Mouse (Mus musculus) MN1 (cell line): ENCODE results near the gene Opcml.

Experiments
- DNase-seq: peaks from one replicate; pipeline ENCODE4 v3.0.0-alpha.2; 2016; ENCODE audit warnings: low spot score

The Opcml gene

GRCm38 (mm10) chr9:28163946-28164345 lies 373.4 kb downstream of the Opcml start:
- DNase-seq, result no peak

DNA sequence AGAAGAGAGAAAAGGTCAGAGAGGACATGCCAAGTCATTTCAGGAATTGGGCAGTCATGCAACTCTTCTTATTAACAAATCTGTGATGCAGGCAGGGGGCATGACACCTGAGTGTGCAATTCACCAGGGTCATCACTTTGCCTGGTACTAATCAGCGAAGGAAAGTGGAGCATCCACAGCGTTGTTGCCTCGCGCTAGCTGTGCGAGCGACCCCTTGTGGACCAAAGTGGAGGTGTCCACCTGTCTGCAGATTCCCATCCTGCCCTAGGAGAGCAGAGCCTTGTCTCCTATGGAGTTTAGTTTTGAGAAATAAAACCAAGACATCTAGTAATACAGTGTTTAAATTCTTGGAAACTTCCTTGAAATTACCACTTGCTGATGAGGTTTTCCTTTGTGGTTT lies 381.3 kb downstream of the Opcml start:
- DNase-seq, result no peak

DNA sequence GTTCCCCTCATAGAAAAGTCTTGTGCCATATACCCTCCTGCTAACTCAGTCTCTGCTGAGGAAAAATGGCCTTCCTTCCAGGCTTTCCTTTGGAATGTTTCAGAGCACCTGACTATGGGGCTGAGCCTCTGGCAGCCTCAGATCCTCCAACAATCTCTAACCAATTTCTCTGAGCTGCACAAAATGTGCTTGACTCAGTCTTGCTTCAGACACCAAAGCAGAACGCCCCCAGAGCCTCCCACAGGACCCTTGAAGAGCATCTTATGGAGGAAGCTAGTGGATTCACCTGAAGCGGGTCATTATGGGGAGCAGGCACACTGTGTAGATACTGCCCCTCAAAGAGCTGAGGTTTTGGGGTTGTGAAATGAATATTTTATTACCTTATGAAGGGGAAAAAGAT lies 386.5 kb downstream of the Opcml start:
- DNase-seq, result no peak

GRCm38 (mm10) chr9:28178123-28178887 lies 387.7 kb downstream of the Opcml start:
- DNase-seq, result no peak

- no peak for DNase-seq
These were observed 391.3 kb downstream of the Opcml start for GRCm38 (mm10) chr9:28181916-28182315.

DNA sequence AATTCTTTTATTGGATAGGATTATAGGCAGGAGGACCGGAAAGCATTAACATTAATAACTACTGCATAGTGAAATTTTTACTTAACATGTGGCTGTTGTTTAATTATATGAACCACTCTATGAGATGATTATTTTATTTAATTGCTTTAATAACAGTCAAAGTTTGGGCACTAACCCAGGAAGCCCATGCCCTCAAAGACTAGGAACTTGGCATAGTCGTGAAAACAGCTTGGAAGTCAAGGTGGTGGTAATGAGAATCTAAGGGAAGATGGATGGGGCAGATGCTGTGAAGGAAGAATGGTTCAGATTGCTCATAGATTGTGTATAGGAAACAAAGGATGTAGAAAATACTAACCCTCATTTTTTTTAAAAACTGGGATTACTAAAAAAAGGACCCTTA lies 399.7 kb downstream of the Opcml start:
- no peak for DNase-seq

DNA sequence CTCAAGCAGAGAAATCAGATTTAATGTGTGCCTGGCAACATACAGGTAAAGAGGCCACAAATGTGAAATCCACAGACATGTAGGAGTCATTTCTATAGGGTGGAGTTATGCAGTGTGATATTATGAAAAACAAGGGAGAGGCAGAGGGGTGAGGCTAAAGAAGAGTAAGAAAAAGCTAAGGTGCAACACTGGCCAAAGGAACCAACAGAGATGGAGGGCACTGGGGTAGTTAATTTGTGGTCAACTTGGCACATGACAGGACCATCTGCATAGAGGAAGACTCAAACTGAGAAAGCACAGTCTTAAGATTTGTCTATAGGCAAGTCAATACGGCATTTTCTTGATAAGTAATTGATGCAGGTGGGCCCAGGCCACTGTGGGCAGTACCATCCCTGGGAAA lies 400.2 kb downstream of the Opcml start:
- no peak for DNase-seq

- no peak for DNase-seq
These were observed 406.0 kb downstream of the Opcml start for GRCm38 (mm10) chr9:28196550-28196949.

DNA sequence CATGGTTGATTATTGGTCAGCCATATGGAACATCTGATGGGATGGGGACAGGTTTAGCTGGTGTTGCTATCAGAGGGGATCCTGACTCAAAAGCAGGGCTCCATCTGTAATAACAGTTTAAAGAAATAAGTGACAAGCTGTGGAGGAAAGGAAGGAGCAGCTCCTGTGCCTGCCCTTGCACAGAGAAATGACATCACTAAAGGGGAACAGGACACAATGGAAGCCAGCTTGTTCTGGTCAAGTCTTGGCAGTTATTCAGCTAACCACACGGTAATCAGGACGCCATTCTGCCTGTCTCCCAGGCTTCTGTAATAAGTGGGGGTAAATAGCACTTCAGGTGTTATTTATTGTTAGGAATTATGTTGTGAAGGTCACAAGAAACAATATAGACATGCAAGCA lies 406.5 kb downstream of the Opcml start:
- DNase-seq, result no peak

GRCm38 (mm10) chr9:28197631-28198030 lies 407.1 kb downstream of the Opcml start:
- DNase-seq, result no peak

DNA sequence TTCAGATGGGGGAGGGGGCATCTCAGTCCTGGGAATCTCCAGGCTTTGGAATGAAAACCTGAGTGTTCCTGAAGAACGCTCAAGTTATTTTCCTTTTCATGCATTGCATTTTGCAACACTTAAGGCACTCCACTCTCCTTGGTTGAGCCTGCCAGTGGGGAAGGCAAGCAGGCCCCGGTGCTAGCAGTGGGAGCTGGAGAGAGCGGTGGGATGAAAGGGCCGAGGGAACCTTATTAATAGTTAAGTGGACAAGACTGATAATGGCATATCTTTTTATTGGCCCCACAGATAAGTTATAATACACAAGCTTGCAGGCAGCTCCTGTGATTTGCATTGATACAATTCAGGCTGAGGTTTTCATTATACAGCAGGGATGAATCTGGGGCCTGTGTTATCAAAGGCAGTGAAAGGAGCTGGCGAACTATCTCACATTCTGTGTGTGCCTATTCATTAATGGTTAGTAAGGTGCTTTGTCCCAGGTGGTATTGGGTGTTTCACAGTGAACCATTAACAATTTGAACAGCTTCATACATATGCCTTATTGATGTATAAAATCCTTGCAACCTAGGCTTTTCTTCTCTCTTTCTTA lies 407.6 kb downstream of the Opcml start:
- DNase-seq, result no peak

DNA sequence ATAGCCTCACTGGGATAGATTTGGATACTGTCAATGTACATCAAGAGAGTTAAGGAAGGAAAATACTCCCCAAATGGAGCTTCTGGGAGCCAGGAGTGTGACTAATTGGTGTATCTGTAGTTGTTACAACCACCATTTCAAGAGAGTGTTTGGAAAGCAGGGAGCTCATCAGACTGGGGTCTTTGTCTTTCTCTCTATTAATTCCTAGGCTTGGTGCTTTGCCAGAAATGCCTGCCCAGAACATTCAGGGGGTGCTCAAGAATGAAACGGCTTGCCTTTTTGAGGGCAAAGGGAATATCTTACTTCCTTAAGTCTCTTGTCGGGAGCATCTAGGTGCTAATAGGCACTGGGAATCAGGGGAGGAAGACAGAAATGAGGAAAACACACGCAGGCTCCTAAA lies 416.9 kb downstream of the Opcml start:
- no peak for DNase-seq

DNA sequence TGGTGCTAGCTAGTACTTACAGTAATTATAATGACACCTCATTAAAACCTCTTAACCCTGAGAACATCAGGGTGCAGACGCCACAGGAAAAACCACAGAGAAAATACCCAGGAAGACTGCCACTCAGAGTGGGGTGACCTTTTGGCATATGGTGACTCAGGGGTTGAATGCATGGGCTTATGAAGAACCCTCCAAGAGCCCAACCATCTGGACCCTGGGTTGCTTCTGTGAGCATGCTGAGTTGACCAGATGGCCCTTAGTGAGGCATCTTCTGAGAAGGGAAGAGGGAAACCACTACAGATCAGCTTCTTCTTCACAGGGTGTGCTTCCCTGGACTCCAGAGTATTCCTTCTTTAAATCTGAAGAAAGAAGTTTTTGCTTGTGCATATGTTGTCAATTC lies 418.1 kb downstream of the Opcml start:
- DNase-seq, result no peak

- DNase-seq, result no peak
These were observed 421.3 kb downstream of the Opcml start for GRCm38 (mm10) chr9:28211877-28212276.

DNA sequence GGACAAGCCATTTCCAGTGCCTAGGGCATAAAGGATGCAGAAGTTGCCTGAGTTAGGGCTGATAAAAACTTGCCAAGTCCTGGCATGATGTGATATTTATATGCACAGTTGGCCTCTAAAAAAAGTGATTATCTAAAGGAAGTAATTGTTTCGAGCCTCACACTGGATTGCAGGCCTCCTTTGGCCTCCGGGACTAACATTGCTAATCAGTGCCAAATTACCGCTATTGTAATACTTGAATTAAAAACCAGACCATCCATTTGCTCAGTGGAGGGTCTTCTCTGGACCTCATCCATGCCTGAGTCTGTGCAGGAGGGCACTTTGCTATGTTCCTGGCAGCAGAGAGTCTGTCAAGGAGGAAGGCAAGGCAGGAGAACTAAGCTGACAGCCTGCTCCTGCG lies 423.3 kb downstream of the Opcml start:
- no peak for DNase-seq

GRCm38 (mm10) chr9:28218026-28218646 lies 427.6 kb downstream of the Opcml start:
- no peak for DNase-seq

- DNase-seq, result no peak
These were observed 432.2 kb downstream of the Opcml start for GRCm38 (mm10) chr9:28222726-28223125.

DNA sequence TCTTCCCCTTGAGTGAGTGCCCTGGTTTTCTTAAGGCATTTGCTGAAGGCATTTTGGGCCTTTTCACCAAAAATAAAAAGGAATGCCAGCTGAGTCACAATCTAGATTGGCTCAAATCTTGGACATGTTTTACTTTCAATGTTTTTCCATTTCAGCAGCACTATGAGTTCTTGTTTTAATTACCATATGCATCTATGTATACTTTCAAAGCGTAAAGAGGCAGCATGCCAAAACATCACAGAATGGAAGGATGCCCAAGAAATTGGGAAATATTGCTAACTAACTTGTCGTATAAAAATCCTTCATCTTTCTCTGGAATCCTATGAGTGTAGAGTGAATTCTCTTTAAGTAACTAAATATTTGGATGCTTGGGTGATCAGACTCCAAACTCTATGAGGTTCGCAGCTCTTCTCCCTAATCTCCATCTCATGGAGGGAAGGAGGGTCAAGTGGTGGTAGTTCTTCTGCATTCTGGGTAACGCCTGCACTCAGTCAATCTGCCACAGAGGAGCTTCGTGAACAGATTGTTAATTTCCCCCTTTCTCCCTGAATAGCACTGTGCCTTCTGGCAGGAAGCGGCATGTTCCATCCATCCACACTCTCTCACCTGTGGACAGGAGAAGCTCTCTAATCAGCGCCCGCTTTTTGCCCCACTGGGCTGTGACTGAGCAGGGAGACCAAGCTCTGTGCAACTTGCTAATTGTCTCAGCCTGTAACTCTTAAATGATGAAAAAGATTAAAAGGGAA lies 435.4 kb downstream of the Opcml start:
- no peak for DNase-seq

- no peak for DNase-seq
These were observed 436.0 kb downstream of the Opcml start for GRCm38 (mm10) chr9:28226570-28226951.

DNA sequence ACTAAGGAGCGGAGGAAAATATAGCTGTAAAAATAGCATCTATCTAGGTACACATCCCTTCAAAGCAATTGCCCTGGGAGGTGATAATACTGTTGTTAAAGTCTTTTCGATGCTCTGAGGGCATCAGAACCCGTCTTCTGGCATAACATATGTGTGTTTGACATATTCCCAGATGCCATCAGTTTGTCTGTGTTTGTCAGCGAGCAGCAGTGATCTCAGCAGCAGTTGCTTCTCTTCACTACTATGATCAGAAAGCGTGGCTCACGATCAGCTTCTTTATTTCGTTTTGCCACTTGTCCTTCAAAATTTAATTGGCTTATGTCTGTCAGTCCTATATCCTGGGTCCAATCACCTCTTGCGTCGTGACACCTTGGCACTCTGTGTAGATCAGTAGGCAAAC lies 447.9 kb downstream of the Opcml start:
- no peak for DNase-seq

- no peak for DNase-seq
These were observed 457.3 kb downstream of the Opcml start for GRCm38 (mm10) chr9:28247742-28248503.

DNA sequence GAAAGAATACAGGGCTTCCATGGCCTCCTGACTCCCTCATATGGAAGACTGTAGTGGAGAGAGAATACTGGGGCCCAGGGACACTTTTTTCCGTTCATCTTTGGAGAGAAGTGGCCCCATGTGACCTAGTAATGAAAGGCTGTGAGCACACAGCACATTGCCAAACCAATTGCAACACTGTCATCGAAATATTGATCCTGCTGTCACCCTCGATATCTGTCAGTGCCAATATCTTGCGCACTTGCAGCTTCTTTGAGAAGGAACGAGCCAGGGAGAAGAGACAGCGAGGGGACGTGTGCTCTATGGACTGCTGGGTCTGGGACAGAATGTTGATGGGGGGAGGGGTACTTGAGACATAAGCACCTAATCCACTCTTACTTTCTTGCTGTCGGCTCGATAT lies 460.8 kb downstream of the Opcml start:
- no peak for DNase-seq
